Mouse (Mus musculus) spleen, postnatal 36 days (tissue): ENCODE results near the gene Pet100.
"Not testable (repeated sequence)": the region's sequence is repeated elsewhere in the genome, so short reads cannot be mapped to it uniquely, and the experiment has no call there.

Source experiments
- DNase-seq, 2 experiments: peaks; one replicate each; pipeline ENCODE4 v3.0.0; 2022; ENCODE audit warnings: low spot score in 2 of 2, mixed read lengths in 1 of 2

The Pet100 gene

GRCm38 (mm10) chr8:3621199-3621970 lies at the start of gene Pet100, which contains the start of gene Xab2:
TSS of gene Pet100 (plus strand) at chr8:3621548.
TSS of gene Xab2 (minus strand) at chr8:3621316.
- peak; percentile 97 to 98 for DNase-seq

- no peak for DNase-seq
These were observed 46.8 kb upstream of the Pet100 start for GRCm38 (mm10) chr8:3574546-3574945.

- no peak for DNase-seq
These were observed 45.0 kb upstream of the Pet100 start for GRCm38 (mm10) chr8:3576211-3576960.

GRCm38 (mm10) chr8:3579390-3580364 lies 41.7 kb upstream of the Pet100 start:
- no peak for DNase-seq

GRCm38 (mm10) chr8:3581961-3582360 lies 39.4 kb upstream of the Pet100 start:
- not testable (repeated sequence) for DNase-seq

GRCm38 (mm10) chr8:3586452-3586851 lies 34.9 kb upstream of the Pet100 start:
- no peak for DNase-seq

- no peak for DNase-seq
These were observed 34.4 kb upstream of the Pet100 start, which contains the start of gene Camsap3 for GRCm38 (mm10) chr8:3586993-3587390. TSS of gene Camsap3 (plus strand) at chr8:3587293.

GRCm38 (mm10) chr8:3587391-3588257 lies 33.7 kb upstream of the Pet100 start:
- no peak for DNase-seq

GRCm38 (mm10) chr8:3588258-3588633 lies 33.1 kb upstream of the Pet100 start:
- DNase-seq: no peak

- DNase-seq: no peak
These were observed 27.9 kb upstream of the Pet100 start for GRCm38 (mm10) chr8:3593470-3593869.

- DNase-seq: no peak
These were observed 26.9 kb upstream of the Pet100 start for GRCm38 (mm10) chr8:3594466-3594865.

GRCm38 (mm10) chr8:3598054-3598453 lies 23.3 kb upstream of the Pet100 start:
- DNase-seq: no peak

GRCm38 (mm10) chr8:3599219-3599618 lies 22.1 kb upstream of the Pet100 start:
- DNase-seq: no peak

- DNase-seq: no peak
These were observed 20.9 kb upstream of the Pet100 start for GRCm38 (mm10) chr8:3600401-3600800.

- no peak for DNase-seq
These were observed 17.9 kb upstream of the Pet100 start for GRCm38 (mm10) chr8:3603439-3603838.

GRCm38 (mm10) chr8:3606593-3606992 lies 14.8 kb upstream of the Pet100 start:
- no peak for DNase-seq

GRCm38 (mm10) chr8:3607822-3608221 lies 13.5 kb upstream of the Pet100 start:
- DNase-seq: no peak

- DNase-seq: no peak
These were observed 12.1 kb upstream of the Pet100 start for GRCm38 (mm10) chr8:3609046-3609815.

GRCm38 (mm10) chr8:3609816-3610150 lies 11.6 kb upstream of the Pet100 start:
- no peak for DNase-seq

GRCm38 (mm10) chr8:3622119-3622518 lies 771 bp downstream of the Pet100 start:
- no peak for DNase-seq
